Mouse (Mus musculus) urinary bladder, postnatal 4 days (tissue): ENCODE results near the gene Hist1h3a.
"Not testable (repeated sequence)": the region's sequence is repeated elsewhere in the genome, so short reads cannot be mapped to it uniquely, and the experiment has no call there.

Experiments used
- DNase-seq, 2 experiments: peaks; one replicate each; pipeline ENCODE4 v3.0.0; 2021 to 2022; ENCODE audit warnings: low spot score in 2 of 2

Hist1h3a gene

DNA sequence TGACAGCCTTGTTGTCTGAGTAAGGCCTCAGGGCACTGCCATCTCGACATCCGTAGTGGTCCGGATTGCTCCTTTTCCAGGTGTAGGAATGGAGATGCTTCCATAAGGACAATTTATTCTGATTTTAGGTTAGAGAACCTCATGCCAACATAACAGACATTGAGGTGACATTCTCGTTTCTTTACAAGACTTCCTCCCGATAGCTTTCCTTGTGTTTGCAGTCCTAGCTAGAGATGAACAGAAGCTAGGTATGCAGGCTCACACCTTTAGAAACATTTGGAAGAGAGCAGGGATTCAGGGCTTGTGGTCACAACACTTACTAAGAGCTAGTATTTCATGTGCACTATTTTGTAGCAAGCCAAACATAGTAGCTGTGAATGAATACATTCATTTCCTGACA is 19.0 kb downstream of the Hist1h3a start:
- DNase-seq: no peak

DNA sequence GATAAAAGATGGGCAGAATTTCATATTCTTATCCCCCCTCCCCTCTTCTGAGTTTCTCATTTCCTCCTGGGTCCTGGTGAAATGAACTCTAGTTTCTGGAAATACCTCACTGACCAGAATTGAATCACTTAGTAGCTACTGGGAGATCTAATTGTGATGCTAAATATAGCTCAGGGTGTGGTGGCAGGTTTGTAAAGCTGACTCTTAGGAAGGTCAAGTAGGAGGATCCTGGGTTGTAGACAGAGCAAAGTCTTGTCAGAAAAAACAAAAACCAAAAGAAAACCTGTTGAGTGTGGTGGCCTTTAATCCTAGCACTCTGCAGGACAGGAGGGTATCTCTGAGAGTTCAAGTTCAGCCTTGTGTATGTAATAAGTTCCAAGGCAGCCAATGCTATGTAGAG is 20.2 kb downstream of the Hist1h3a start:
- no peak for DNase-seq

DNA sequence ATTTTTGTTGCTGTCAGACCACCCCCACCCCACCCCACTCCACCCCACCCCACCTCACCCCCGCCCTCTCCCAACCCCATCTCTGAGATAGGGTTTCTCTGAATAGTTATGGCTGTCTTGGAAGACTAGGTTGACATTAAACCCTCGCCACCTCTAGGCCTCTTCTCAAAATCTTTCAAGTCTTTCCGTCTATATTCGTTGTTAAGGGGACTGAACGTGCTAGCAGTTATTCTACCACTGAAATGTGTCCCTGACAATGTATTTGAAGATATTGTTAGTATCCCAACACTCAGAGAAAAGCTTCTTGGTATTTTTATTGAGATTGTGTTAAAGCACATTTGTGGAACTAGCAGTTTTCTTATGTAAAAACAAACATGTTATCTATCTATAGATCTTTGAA is 21.3 kb downstream of the Hist1h3a start:
- DNase-seq: no peak

DNA sequence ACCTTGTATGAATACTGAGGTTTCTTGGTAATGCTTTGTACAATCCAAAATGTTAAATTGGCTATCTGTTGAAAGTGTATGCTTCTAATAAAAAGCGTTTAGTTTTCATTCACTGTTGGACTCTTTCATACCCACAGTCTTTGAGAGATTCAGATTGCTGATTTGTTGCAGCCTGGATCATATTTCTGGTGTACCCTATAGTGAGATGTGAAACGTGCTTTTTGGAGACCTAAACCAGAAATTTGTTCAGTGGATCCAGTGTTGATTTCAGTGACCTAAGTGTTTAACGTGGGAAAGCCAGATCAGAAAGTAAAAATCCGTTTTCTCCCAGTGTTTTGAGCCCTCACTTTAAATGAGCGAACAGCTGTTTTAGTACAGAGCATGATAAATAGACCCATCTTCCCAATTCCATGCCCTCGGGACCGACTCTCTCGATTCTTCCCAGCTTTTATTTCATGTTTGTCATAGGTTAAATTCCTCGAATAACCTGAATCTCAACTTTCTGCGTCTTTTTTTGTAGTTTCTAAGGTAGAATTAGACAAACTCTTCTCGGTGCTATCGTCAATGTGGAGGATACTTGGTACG is 21.8 kb downstream of the Hist1h3a start:
- DNase-seq: no peak

DNA sequence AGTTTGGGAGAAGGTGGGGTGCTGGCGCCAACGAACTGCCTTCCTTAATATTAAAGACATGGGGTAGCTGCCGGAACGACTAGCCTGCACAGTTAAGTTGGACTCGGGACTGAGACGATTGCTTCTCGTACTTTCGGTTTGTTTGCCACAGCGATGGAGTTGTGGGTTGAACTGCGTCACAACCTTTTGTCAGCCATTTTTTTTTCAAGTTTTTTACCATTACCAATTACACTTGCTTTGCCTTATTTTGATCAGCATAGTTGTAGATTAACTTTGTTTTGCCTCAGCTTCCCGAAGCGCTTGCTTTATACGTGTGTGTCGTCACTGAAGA is 22.3 kb downstream of the Hist1h3a start:
- no peak for DNase-seq

DNA sequence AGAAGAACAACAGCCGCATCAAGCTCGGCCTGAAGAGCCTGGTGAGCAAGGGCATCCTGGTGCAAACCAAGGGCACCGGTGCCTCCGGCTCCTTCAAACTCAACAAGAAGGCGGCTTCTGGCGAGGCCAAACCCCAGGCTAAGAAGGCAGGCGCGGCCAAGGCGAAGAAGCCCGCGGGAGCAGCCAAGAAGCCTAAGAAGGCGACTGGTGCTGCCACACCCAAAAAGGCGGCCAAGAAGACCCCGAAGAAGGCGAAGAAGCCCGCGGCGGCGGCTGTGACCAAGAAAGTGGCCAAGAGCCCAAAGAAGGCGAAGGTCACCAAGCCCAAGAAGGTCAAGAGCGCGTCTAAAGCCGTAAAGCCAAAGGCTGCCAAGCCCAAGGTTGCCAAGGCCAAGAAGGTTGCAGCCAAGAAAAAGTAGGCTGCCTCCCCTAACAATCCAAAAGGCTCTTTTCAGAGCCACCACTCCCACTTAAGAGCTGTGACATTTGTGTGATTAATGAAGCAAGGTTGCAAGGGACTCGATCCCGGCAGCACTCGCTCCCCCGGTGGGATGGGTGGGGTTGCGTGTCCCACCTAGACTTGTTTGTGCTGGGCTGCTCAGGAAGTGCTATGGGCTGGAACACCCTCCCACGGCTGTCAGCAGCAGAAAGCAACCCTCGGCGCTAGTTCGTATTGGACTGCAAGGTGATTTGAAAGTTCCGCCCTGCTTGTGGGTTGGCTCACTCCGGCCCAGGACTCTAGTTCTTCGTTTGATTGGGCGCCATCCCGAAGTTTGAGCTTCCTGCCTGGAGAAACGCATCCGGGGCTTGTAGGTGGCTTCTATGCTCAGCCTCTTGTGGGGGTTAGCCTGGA is 22.9 kb downstream of the Hist1h3a start:
- DNase-seq: peak; percentile 88 to 91

DNA sequence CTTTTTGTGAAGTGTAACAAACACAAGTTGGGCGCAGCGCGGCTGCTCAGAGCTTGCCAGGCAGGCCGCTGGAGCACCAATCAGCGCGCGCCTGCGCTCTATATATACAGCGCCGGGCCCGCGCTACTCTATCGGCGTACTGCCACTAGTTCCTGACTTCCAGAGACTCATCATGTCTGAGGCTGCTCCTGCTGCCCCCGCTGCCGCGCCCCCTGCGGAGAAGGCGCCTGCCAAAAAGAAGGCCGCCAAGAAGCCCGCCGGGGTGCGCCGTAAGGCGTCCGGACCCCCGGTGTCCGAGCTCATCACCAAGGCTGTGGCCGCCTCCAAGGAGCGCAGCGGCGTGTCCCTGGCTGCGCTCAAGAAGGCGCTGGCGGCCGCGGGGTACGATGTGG is 23.5 kb downstream of the Hist1h3a start, which contains the start of gene Hist1h1c:
Gene Hist1h1c, plus strand, starts transcription at position 132 of the 392 bp plus-strand sequence.
- peak; percentile 86 to 92 for DNase-seq

DNA sequence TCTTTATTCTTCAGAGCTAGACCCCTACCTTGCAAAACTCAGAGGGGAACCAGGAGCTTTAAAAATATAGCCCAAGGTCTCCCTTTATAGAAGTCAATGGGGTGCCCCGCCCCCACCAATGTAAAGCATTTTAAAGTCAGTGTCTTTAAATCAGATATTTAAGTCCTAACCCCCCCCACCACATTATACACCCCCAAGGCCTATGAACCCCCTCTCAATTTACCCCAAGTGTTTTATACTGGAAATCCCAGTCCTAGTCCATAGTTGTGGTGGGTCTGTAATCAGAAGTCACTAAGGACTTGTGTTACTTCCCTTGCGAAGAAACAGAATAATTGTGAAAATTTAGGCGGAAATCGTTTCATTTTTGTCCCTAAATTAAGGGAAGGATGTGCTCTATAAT is 24.1 kb downstream of the Hist1h3a start:
- no peak for DNase-seq

DNA sequence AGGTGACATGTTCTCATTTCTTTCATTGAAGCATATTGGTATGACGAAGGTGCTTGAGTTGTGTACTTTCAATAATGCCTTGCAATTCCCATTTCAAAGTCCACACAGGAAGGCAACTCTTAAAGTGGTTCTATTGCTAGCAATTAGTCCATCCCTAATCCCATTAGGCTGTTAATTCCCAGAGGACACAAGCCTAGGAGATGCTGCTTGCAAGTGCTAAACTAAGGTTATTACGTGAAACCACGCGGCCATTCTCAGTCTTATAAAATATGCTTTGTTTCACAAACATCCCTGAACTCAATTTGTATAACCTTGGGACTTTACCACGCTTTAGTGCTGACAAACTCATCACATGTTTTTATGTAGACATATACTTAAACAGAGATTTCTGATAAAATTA is 25.1 kb downstream of the Hist1h3a start:
- no peak for DNase-seq

DNA sequence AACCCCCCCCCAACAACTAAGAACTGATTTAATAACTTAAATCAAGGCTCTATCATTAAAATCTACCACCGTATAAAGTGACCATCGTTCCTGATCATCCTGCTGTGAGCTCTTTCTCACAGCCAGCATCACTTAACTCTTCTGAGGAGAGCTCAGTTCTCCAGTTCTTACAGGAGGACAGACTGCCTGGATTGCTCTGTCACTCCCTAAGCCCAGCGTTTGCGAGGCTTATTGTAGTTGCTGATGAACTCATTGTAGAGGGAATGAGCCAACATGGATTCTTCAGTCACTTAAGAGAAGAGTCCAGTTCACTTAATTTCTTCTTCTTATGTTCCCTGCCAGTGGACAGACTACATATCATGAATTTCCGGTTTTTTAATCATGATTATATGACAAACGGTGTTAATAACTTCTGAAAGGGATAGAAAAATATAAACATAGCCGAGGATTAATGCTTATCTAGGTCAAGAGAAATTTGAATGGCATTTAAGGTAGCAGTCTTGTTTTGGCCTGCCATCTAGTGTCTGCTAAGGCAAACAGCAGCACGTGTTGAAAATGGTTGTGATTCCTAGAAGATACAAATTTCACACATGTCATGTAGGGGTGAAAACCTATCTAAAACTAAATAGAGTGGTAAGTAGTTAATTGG is 29.9 kb downstream of the Hist1h3a start:
- DNase-seq: no peak

DNA sequence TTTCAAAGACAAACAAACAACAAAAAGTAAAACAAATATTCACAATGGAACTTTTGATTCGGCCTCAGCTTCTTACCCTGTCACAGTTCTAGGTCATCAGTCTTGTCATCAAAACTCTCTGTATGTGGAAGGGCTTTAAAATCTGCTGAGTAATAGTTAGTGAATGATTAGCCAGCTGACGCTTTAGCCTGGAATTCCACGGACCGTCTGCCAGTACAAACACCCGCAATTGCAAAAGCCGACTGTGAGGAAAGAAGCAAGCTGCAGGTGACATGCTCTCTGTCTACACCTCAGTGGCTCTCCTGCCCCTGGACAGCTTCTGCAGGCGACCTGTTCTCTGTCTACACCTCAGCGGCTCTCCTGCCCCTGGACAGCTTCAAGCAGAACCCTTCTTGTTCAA is 31.7 kb downstream of the Hist1h3a start:
- no peak for DNase-seq

DNA sequence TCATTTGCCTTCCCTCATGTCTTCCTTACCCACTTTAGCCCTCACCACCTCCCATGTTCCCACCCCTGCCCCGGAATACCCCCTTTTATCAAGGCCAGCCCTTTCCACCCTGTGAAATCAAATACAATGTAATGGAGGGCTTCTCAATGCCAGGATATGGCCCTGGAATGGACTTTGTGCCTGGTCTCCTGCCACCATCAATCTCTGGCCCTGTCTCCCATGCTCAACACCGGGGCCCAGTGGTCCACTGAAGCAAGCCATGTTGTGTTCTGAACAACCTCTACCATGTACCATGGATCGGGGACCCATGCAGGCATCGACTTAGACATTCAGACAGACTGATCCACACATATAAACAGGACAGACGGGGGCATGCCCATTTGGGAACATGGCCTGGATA is 32.5 kb downstream of the Hist1h3a start:
- no peak for DNase-seq

DNA sequence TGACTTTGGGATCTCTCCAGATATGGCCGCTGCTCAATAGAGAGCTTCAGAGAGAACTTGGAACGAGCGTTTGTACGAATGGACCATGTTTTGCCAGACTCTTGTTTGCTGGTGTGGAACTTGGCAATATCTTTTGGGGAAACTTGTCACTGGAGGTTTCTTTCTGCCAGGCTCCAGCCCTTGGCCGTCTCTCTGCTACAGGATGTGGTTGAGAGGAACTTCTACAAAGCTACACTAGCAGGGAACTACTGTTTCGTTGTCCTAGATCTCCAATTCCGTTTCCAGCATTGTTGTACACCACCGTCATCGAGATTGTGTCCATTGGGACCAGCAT is 33.0 kb downstream of the Hist1h3a start:
- no peak for DNase-seq

DNA sequence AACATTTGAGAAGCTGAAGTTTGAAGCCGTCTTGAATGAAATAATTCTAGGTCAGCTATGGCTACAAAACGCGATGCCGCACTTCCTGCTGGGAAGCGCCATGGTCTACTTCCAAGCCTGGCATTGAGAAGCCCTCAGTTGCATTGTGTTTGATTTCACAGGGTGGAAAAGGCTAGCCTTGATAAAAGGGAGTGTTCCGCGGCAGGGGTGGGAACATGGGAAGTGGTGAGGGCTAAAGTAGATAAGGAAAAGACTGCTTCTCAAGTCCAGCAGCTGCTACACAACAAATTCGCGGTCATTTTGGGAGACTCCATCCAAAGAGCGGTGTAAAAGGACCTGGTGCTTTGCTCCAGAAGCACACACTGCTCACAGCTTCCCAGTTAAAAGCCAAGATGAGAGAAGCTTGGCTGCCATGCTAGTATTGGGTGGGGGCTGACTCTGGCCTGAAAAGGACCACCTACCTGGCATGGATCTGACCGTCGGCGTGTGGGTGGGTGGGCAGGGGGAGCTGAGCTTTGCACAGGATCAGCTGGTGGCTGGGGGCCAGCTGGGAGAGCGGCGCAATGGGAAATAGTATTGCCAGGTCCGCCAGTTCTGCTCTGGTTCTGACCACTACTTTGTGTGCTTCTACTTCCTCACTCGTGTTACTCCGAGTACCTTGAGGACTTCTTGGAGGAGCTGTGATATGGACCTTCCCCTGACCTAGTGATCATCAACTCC is 33.6 kb downstream of the Hist1h3a start:
- DNase-seq: no peak

DNA sequence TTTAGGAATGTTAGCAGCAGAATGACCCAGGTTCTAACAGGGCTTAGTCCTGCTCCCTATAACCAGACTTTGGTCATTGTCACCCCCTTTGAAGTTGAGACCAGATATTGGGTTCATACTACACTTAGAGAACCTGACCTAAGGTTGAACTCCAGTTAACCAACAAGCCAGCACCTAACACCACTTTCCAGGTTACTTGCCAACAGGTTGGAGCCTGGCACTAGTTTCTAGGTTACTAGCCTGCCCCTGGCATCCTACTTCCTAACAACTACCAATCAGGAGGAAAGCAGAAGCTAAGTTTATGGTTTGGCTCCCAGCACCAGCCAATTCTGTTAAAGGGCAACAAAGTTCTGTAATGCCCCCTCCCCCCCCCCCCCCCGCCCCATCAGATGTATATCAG is 37.0 kb downstream of the Hist1h3a start:
- DNase-seq: no peak

DNA sequence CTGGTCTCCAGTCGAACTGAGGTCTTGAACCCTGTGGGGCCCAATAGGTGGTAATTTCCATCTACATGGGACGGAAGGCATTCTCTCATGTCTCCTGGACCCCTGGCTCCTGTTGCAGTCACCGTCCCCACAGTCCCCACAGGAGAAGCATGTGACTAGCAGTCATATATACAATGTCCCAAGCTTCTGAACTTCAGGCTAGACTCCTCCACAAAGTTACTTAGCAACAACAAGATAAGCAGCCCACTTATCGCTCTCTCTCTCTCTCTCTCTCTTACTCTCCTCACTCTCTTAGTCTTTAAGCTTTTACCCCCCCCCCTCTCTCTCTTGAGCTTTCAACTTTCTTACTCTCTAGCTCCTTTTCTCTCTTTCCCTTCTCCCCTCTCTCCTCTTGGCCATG is 37.9 kb downstream of the Hist1h3a start:
- DNase-seq: no peak

DNA sequence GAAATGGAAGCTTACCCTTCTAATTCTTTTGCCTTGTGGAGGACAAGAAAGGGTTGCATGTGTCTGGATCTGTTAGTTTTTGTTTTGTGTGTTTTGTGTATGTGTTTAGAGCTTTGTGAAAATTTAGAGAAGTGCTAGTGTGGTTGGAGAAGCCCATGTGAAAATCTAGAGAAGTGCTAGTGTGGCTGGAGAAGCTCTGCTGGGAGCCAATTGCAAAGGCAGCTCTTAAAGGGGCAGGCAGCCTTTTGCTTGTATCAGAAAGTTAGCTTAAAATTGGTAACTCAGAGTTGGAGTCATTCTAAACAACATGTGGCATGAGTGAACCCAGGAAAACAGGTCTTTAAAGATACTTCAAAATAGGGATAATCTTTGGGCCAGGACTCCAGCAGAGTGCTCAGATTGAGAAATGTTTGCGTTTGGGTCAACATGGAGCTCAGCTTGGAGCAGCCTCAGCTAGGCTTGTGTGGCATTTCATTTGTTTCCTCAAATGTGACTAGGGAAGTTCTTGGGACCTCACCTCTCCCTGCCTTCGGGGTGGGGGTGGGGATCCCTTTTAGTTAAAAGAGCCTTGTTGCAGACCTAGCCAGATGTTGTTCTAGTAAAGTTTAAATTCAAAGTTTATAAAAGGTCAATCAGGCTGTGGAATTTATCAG is 44.5 kb downstream of the Hist1h3a start:
- not testable (repeated sequence) for DNase-seq

DNA sequence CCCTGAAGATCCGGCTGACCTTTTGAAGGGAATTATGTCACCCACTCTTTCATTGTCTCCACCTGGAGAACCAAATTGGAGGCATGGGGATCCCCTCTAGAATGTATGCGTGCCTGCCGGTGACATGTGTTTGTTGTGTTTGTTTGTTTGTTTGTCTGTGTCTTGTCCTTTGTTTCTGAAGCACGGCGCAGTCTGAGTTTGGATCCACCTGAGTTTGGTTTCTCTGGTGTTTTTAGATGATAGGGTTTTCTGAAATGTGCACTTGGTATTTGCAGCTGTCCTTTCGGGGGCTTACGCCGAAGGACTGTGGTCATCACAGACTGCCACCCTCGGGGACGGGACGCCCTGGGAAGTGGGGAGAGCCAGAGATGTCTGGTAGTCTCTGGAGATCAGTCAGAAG is 45.0 kb downstream of the Hist1h3a start:
- DNase-seq: no peak

DNA sequence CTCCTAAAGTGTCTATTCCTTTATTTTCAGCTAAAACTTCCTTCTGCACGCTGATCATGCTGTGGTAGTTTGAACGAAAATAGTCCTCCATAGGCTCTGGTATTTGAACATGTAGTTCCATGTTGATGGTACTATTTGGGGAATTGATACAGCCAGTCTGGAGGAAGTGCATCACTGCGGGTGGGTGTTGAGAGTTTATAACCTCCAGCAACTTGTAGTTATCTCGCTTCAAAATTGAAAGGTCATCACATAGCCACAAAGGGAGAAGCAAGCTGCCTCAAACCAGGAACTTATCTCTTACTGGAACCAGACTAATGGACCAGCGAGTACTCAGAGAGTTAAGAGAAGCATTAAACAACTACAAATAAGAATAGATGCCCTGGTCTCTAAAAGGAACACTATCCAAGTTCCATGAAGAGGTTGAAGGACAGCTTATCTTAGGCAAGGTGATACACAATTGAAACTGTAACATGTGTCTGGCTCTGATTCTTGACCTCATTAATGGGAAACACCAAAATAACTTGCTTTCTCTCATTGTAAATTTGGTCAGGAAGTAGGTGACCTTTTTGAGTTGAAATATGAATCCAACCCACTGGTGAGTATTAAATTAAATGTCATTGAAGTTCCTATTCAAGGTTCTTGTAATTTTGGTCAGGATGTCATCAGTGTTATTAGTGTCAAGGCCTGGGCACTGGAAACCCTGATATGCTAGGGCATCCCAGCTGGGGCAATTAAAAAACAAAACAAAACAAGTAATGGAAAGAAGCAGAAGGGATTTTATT is 45.7 kb downstream of the Hist1h3a start:
- no peak for DNase-seq
